Mouse (Mus musculus) kidney, adult 10 weeks (tissue): ENCODE results near the gene Olfr802. TPM values are rescaled to one million over a fixed set of nuclear protein-coding genes. Genes with fewer than 3 reads are reported as not detected.

ENCODE experiments used
- polyA plus RNA-seq: library from polyadenylated mRNA; stranded (reverse); fragments of 350-450 nt; fragmentation: Illumina TruSeq; extraction: RNeasy Lipid Tissue Mini Kit (QIAGEN cat#74804); gene quantifications from one replicate; pipeline ENCODE4 v1.2.3, GENCODE M21; 2014; ENCODE audit warnings: low read depth, low replicate concordance

The Olfr802 gene
- not detected for polyA plus RNA-seq

GRCm38 (mm10) chr10:129688069-129688468 is at the start of gene Olfr802:
Olfr802 (minus strand) TSS chr10:129688169.

GRCm38 (mm10) chr10:129729275-129729674 is 41.3 kb upstream of the Olfr802 start, which contains the start of gene Olfr805:
Olfr805 (minus strand) TSS chr10:129729375.

GRCm38 (mm10) chr10:129702910-129703309 is 14.9 kb upstream of the Olfr802 start, which contains the start of gene Olfr804:
Olfr804 (plus strand) TSS chr10:129703210.

GRCm38 (mm10) chr10:129694186-129694585 is 6.2 kb upstream of the Olfr802 start, which contains the start of gene Olfr803:
Olfr803 (minus strand) TSS chr10:129694286.

GRCm38 (mm10) chr10:129673765-129674164 is 14.2 kb downstream of the Olfr802 start, which contains the start of gene Olfr801:
Olfr801 (minus strand) TSS chr10:129673865.

GRCm38 (mm10) chr10:129657394-129657793 is 30.6 kb downstream of the Olfr802 start, which contains the start of gene Olfr800:
Olfr800 (plus strand) TSS chr10:129657694.

GRCm38 (mm10) chr10:129637184-129637583 is 50.8 kb downstream of the Olfr802 start, which contains the start of gene Olfr799:
Olfr799 (plus strand) TSS chr10:129637484.

GRCm38 (mm10) chr10:129627834-129628233 is 60.1 kb downstream of the Olfr802 start, which contains the start of gene Olfr798:
Olfr798 (minus strand) TSS chr10:129627934.

Other genes with a start within 250 kb of the Olfr802 start
- not detected for gene Olfr787, start 226.3 kb downstream of the Olfr802 start, polyA plus RNA-seq
- gene Olfr788, start 217.2 kb downstream of the Olfr802 start, polyA plus RNA-seq = not detected
- gene Olfr789, start 203.4 kb downstream of the Olfr802 start, polyA plus RNA-seq = not detected
- not detected for gene Olfr790, start 189.7 kb downstream of the Olfr802 start, polyA plus RNA-seq
- gene Olfr791, start 166.4 kb downstream of the Olfr802 start, polyA plus RNA-seq = not detected
- gene Olfr792, start 149.0 kb downstream of the Olfr802 start, polyA plus RNA-seq = not detected
- gene Olfr794, start 120.5 kb downstream of the Olfr802 start, polyA plus RNA-seq = not detected
- not detected for gene Olfr796, start 75.6 kb downstream of the Olfr802 start, polyA plus RNA-seq
- not detected for gene Olfr798, start 60.2 kb downstream of the Olfr802 start, polyA plus RNA-seq
- gene Olfr799, start 50.7 kb downstream of the Olfr802 start, polyA plus RNA-seq = not detected
- not detected for gene Olfr800, start 30.5 kb downstream of the Olfr802 start, polyA plus RNA-seq
- not detected for gene Olfr801, start 14.3 kb downstream of the Olfr802 start, polyA plus RNA-seq
- gene Olfr803, start 6.1 kb upstream of the Olfr802 start, polyA plus RNA-seq = not detected
- gene Olfr804, start 15.0 kb upstream of the Olfr802 start, polyA plus RNA-seq = not detected
- gene Olfr805, start 41.2 kb upstream of the Olfr802 start, polyA plus RNA-seq = not detected
- not detected for gene Olfr806, start 53.8 kb upstream of the Olfr802 start, polyA plus RNA-seq
- gene Olfr807, start 69.6 kb upstream of the Olfr802 start, polyA plus RNA-seq = not detected
- not detected for gene Olfr808, start 77.3 kb upstream of the Olfr802 start, polyA plus RNA-seq
- gene Olfr809, start 86.5 kb upstream of the Olfr802 start, polyA plus RNA-seq = not detected
- gene Olfr810, start 106.7 kb upstream of the Olfr802 start, polyA plus RNA-seq = not detected
- not detected for gene Olfr811, start 116.2 kb upstream of the Olfr802 start, polyA plus RNA-seq
- not detected for gene Olfr812, start 157.9 kb upstream of the Olfr802 start, polyA plus RNA-seq
- gene Olfr813, start 167.2 kb upstream of the Olfr802 start, polyA plus RNA-seq = not detected
- gene Olfr814, start 191.7 kb upstream of the Olfr802 start, polyA plus RNA-seq = not detected
- gene Olfr815, start 217.7 kb upstream of the Olfr802 start, polyA plus RNA-seq = not detected
- not detected for gene Olfr816, start 227.4 kb upstream of the Olfr802 start, polyA plus RNA-seq